Mouse (Mus musculus) thymus, postnatal 36 days (tissue): ENCODE results near the gene Nfe2l1.

ENCODE experiments used
- DNase-seq, 2 experiments: peaks; one replicate each; pipeline ENCODE4 v3.0.0; 2022; ENCODE audit warnings: mixed read lengths in 2 of 2

Nfe2l1 gene

DNA sequence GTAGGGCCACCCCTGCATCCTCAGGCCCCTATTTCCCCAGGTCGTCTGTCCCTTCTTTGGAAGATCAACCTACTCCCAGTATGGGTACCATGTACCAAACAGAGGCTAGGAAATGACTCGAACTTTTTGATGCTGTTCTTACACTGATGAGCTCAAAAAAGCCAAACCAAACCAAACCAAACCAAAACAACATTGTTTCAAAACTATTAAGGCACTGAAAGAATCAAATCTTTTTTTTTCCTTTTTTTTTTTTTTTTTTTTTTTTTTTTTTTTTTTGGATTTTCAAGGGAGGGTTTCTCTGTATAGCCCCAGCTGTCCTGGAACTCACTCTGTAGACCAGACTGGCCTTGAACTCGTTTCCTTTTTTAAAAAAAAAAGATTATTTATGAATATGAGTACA, 13.9 kb upstream of the Nfe2l1 start:
- no peak for DNase-seq

DNA sequence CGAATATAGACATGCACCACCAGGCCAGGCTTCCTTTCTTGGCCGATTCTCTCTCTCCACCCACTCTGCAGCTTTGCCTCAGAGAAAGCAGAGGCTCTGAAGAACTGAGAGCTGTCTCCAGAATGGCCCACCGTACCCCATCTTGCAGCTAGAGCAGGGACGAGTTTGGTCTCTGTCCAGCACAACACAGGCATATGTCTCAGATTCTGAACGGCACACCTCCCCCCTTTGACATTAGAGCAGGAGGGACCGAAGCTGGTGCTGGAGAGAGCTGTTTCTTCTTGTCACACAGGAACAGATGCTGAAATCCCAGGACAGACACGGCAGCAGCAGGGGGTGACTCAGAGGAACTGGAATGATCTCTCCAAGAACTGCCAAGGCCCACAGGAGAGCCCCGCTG, 10.5 kb upstream of the Nfe2l1 start:
- no peak for DNase-seq

DNA sequence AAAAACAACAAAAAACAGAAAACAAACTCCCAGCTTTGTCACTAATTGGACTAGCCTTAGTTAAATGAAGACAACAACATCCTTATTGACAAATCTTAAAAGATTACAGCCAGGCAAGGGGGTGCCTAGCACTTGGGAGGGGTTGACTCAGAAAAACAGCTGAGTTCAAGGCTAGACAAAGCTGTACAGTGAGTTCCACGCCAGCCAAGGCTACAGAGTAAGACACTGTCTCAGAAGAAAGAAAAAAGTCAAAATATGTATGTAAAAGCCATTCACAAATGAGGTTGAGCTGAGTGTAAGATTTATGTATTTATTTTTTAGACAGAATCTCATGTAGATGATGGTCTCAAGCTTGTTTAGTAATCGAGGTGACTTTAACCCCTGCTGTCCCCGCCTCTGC, 10.1 kb upstream of the Nfe2l1 start:
- DNase-seq, result no peak

DNA sequence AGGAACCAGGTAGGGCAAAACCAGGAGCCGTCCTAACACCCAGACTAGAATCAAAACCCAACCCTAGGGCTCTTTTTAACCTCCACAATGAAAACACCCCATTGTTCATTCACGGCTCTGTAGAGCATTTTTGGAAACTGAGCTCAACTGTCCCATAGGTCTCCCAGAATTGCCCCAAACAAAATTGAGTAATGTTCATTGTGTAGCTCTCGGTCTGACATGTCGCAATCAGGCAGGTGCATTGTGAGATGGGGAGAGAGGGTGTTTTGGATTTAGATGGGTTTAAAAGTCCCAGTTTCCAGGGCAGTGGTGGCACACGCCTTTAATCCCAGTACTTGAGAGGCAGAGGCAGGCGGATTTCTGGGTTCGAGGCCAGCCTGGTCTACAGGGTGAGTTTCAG, 9.7 kb upstream of the Nfe2l1 start:
- DNase-seq, result no peak

DNA sequence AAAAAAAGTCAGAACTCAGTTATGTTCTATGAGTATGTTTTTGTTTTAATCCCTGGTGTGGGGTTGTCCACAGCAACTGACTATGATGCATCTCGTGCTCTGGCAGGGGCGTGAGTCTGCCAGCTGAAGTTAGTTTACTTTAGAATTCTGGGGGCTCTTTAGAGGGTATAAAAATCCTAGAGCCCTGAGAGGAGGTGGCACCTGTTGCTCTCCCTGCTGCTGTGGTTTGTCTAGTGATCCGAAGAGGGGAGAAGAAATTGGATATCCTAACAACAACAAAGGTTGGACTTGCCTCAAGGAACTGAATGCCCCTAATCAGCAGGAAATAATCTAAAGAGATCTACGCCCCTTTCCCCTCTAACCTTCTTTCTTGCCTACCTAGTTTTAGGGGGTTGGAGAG, 8.6 kb upstream of the Nfe2l1 start:
- DNase-seq, result no peak

DNA sequence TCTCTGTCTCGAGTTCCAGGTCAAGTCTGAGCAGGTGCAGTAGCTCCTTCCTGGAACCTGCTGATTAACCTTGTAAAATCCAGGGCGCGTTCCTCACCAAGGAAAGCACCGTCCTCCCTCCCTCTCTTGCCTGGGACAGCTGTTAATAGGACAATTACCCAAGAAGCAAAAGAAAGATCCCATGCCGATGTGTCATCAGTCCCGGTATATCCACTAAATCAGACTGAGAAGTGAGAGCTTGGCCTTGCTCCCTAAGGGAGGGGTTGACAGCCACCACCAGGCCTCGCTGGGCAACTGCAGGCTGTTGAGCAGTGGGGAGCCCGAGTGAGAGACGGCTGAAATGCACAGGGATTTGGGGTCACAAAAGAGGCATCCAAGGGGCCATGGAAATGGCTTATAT, 7.5 kb upstream of the Nfe2l1 start:
- no peak for DNase-seq

DNA sequence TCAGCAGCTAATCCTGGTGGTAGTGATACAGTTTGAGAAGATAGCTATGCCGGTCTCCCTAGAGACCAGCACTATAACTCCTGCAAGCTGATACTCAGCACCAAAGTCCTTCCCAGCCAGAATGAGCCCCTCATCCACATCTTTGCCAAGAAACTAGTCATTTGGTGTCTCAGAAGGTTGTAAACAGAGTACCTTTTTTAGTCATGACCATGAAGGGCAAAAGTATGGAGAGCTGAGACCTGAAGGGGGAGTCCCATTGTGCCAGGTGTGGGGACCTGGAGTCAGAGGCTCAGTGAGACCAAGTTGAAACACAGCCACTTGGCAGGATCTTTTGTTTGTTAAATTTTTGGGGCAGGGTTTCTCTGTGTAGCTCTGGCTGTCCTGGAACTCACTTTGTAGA, 4.4 kb upstream of the Nfe2l1 start:
- DNase-seq, result no peak

DNA sequence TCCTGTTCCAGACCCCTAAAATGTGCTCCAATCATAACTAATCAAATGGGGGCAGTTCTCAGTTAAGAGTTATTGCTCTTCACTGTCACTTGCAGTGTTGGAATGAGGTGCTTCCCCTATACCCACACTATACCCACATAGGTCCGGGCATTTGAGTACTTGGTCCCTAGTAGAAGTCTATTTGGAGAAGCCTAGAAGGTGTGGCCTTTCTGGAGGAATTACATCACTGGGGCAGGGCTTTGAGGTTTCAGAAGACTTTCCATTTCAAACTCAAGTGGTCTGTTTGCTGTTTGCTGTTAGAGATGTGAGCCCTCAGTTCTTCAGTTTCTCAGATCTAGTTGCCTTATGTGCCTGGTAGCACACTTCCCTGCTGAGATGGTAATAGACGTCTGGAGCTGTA, 3.2 kb upstream of the Nfe2l1 start:
- no peak for DNase-seq

DNA sequence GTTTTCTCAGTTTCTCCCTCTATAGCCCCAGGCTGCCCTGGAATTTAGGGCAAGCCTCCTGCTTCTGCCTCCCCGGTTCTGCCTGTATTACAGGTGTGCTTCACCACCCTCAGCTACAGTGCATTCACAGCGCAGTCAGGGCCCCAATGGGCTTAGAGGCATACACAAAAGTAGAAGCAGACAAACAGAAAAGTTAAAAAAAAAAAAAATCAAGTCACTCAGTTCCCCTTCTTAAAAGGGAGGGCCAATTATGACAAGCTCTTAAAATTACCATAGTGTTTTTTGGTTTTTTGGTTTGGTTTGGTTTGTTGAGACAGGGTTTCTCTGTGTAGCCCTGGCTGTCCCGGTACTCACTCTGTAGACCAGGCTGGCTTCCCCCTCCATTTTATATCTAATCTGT, 2.8 kb upstream of the Nfe2l1 start:
- DNase-seq, result no peak

DNA sequence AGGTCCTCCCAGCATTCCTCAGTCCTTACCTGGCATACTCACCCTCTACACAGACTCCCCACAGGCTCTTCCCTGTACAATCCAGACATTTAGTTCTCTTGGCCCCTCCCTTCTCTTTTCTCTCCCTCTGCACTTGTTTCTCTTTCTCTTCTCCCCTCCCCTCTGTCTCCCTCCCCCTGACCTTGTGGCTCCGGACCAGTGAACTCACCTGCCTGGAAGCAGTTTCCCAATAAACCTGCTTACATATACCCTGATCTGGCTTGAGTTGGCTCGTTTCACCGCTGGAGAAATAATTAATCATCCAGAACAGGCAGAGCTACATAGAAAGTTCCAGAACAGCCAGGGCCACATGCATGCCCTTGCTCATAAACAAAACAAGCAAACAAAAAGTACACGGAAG, 1.7 kb upstream of the Nfe2l1 start:
- no peak for DNase-seq

DNA sequence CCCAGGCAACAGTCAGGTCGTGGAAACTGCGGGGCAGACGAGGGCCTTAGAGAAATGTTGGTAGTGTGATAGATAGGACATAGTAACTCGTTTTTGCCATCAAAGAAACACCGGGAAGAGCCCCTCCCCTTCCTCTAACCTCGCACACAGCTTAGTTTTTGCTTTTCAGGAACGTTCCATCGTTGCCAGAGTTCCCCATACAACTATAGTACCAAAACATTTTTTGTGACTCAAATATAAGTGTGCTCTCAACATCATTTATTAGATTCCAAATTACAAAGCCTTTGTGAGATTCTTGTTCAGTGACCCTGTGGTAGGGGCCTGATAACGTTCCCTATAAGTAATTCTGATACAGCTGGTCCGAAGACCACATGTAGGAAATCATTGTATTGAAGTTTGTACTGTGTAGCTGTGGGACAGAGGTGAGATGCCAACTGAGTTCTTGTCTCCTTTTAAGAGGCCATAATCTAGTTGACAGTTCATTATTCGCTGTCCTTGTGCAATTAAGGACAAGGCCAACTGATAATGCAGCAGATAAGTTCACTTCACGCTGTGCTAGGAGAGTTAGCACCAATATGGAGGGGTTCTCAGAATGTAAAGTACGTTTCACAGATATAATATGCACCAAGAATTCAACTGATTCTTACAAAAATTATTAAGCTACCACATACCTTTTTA, 910 bp upstream of the Nfe2l1 start:
- DNase-seq, result no peak

DNA sequence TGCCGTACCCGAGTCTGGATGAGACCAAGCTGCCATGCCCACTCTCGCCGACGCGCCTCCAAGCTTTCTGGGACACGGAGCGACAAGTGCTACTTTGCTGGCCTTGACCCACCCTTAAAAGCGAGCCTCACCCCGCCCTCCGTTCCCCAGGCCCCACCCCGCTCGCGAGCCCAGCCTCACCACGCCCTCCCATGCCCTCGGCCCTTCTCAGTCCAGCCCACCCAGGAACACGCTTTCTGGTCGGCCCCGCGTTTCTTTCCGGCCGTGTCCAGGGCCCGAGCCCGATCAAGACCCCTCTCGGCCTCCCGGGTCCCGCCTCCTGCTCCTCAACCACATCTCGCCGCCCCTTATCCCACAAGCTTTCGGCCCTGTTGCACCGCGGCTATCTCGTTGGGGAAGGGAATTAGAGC, 360 bp downstream of the Nfe2l1 start:
- DNase-seq, result peak; percentile 75 to 78

DNA sequence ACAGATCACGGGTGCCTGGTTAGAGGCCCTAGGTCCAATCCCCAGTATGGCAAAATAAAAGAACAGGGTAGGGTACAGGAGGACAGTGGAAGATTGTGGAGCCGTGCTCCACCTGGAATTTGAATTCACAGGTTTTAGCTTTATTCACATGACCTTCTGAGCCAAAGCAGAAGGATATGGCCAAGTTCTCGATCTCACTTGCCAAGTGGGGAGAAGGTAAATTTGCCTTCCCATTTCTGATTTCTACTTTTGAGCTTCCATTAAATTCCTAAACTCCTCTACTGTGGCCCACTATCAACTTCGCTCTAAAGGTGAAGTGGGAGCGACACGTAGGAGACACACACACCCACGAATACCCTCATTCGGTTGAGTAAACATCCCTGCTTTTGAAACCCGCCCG, 887 bp downstream of the Nfe2l1 start:
- DNase-seq, result no peak

DNA sequence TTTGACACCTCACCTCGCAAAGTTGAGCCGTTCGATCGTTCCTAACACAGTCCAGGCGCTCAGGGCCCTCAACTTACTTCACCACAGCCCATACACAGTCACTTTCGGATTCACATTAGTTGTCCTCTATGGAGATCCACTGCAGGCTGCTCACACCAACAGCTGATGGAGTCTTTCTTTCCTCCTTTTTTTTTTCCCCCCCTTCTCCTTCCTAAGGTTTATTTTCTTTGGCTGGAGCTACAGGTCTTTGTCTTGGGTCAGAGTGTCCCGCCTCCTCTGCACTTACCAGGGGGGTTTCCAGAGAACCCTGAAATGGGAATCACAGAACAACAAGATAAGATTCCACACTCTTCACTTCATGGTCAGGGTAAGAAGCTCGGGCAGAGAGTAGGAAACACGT, 1.9 kb downstream of the Nfe2l1 start:
- DNase-seq, result no peak

DNA sequence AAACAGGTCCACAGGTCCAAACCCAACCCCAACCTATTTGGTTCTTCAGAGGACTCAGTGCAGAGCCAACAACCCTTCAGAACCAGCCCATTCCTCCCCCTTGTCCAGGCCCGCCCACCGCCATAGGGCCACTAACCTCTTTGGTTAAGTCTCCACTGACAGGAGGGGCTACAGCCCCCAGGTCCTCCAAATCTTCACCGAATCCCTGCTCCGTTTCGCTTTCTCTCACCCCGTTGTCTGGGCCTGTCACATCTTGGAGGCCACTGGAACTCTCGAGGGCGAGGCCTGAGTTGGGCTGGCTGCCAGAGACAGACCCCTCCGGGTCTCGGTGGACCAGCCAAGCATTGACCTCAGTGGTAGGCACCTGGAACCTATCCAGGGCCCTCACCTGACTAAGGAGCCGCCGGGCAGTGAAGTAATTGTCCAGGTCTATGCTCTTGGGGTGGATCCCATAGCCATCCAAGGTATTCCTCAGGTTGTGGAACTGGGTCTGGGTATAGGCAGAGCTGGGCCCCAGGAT, 2.6 kb downstream of the Nfe2l1 start:
- no peak for DNase-seq

DNA sequence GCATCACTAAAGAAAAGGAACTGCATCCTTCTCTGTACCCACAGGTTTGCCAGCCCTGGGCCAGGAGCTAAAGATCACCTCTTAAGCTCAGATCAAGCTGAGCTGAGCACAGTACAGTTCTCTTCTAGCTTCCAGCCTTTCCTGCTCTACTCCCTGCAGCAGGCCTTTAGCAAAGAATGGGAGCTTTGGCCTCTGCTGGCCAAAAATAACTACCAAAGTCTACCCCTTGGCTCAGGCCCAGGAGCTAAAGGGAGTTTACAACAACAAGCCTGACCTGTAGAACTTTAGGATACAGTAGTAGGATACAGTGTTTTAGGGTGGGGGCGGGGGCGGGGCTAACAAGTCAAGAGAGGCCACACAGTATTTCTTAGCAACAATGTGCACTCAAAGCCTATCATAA, 3.3 kb downstream of the Nfe2l1 start:
- DNase-seq, result no peak

DNA sequence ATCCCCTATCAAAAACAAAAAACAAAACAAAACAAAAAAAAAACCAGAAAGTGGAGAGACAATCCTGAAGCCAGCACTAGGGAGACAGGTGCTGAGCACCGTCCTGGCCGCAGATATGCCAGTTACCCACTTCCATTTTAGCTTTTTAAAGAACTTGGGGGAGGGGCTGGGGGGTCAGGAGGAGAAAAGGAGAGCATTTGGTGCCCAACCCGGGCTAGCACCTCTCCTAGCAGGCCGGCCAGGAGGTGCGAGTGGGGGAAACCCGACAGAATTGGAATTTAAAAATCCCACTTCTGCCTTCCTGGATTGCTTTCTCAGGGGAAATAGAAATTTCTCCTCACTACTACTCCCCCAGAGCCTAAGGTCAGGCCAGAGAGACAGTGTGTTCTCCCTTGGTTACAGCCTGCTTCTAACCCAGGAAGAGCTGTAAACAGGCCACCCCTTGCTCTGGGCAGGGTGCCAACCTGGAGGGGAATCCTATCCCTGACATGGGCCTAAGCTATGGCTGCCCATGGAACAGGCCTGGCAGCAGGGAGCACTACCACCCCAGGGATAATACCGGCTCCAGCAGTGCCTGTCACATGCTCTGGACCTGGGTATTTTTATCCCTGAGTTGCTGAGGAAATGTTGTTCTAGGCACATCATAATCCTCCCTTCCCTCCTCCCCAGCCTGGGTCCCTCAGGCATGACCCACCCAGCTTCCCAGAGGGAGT, 4.8 kb downstream of the Nfe2l1 start:
- DNase-seq, result no peak

DNA sequence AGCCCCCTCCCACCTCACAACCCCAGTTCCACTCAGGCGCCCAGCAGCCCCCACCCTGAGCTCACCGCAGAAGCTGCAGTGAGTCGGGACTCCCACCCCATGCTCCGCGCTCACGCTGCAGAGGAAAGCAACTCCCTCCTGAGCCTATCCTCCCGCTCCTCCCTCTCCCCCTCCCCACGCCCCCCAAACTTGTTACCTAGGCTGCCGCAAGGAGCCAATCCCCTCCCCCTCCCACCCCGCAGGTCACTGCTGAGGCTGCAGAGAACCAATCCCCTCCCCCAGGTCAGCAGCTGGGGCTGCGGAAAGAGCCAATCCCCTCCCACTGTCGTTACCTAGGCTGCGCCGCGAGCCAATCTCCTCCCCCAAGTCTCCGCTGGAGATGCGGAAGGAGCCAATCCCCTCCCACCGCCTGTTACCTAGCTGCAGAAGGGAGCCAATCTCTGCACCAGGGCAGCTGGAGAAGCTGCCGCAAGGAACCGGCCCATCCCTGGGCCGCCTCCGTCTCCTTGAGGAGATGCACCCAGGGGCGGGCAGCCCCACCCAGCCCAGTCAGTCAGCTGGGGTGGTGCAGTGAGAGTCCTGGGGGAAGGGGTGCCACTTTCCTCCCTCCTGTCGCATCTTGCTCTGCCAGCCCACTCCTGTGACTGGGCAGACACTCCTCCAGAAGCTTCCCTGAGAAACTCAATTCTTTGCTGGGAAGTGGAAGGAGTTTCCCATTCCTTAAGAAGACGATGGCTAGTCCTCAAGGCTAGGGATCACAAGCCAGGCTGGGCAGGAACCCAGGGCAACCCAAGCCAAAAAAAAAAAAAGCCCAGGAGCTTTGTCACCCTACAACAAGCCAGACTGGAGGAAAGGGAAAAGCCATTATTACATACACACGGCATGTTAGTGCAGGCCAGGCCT, 5.6 kb downstream of the Nfe2l1 start:
- peak; percentile 87 to 93 for DNase-seq

DNA sequence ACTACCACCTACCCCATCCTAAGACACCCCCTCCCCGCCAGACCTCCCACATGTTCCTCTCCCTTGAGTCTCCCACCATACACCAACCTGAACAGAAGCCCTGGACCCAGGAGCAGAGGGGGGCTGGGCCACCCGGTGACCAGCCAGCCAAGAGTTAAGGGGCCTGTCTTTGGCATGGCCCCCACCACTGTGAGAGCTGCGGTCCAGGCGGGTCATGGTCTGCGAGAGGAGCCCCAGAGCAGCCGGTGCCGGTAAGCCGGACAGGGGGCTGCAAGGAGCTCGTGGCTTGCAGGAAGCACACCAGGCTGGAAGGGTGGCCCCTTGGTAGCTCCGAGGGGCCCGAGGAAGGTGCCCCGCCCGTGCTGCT, 6.3 kb downstream of the Nfe2l1 start:
- no peak for DNase-seq

DNA sequence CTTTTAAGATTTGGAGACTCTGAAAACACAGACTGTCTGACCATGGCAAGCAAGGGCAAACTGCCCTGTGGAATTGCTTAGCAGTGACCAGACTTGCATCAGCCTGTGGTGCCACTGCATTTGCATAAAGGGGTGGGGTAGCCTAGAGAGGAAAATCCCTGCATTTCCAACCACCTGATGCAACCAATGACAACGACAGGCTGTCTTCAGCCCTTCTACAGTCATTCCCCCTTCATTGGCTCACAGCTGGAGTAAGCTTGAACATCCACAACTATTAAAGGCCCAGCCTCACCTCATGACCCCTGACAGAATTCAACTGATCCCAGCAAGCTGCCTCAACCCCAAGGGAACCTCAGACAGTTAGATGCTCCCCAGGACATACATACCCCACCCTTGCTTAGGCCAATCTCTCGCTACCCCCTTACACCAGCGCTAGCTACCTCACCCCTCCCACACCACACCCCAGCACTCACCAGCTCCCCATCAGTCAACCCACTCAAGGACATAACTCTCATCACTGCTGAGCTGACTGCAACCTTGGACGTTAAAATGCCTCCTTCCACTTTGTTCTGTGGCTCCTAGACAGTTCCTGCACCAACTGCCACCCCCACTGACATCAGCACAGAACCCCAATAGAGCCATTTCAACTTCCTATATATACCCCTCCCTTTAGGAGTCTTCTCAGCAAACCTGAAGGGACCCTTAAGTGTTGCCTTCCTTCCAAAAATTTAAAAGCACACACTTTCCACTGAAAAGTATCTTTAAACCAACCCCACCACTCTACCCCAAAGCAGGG, 6.9 kb downstream of the Nfe2l1 start:
- no peak for DNase-seq

DNA sequence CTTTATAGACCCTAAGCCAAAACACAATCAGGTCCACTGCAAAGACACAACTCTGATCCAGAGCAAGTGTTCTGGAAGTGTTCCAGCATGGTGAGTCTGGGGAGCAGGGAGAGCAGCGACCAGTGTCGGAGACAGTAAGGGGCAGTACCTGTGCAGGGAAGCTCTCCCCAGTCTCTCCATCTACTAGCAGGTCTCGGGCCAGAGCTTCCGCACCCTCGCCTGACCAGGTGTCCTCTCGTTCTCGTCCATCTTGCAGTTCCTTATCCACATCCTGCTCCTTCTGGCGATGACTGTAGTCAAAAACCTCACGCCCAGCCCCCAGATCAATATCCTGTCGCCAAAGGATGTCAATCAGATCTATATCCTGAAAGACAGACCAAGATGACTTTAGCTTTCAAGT, 7.8 kb downstream of the Nfe2l1 start:
- DNase-seq, result no peak

DNA sequence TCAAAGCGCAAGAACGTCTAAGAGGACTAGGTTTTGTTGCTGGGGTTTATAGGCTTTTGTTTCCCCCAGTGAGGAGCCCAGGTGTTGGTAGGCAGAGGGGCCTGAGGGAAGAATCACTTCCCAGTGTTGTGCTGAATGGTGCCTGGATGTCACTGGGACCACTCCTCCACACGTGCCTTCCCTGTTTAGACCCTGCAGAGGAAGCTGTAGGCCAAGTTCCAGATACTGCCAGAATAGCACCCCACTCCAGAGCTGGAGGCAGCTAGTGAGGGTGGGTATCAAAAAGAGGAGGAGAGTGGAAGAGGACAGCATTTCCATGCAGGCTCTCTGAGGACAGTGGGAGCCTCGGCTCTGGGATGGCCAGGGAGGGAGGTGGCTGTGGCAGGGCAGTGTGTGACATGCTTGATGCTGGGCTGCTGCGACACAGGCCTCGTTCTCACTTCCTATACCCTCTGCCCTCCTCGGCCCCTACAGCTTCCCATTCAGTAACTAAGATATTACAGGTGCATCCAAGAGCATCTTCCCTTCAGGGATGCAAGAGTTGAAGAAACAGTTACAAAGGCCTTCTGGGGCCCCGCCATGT, 11.5 kb downstream of the Nfe2l1 start:
- DNase-seq, result no peak

DNA sequence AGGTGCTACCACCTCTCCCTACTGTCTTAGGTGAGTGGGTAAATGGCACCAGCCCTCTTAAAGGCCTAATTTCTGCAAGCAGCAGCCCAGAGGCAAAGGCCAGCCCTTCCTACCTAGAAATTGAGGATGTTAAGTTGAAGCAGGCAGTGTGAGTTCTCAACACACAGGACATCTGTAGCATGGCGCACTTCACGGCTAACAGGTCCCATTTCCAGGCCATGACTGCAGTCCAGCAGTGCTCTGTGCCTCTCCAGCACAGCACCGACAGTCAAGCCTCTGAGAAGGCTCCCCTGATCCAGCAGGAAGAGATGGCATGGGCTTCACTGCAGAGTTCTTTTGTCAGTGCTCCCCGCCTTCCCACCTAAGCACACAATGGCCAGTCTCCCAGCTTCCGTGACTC, 12.8 kb downstream of the Nfe2l1 start:
- DNase-seq, result no peak
